Mouse (Mus musculus): Measurements from ENCODE around the gene Mylk2. TPM values are rescaled to one million over a fixed set of nuclear protein-coding genes. Genes with fewer than 3 reads are reported as not detected.

The Mylk2 gene
- polyA plus RNA-seq (2014; fragmentation: Nextera tagmentation; extraction: Ambion mirVana) = 0.51 and 1.3 TPM in 2 replicates

DNA sequence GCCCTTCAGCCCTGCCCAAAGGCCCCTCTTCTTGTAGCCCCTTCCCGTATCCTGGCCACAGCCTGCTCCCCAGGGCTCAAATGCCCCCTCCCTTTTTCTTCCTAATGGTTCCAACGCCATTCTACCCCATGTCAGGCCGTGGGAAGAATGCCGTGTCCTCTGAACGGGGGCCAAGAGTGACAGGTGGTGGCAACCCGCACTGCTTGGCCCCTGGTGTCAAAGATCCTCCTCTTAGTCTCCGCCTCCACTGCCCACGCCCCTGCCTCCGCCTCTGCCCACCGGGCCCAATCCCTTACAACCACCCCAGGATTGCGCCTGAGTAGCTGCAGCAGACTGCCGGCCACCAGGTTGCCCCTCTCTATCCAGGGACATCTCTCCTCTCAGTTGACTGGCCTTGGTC is at the start of gene Mylk2:
Mylk2 (plus strand) TSS at position 322 of the 400 bp plus-strand sequence.
- WGBS = 21% methylated on average over 11 of the region's 12 CpGs
- Histone ChIP-seq H3K36me3 (ENCODE audit: control insufficient read depth, insufficient read depth, low read length) (no peaks in the 10 kb centered on the region), H3K4me2 (ENCODE audit: low read depth, low read length) (no peak within 1 kb of the TSS), H3K9ac (ENCODE audit: low read depth, low read length) (0 out of 2 replicates have a peak within 1 kb of the TSS, but pooled peaks have one; percentile 8), H3K4me1 (ENCODE audit: control insufficient read depth, insufficient read depth, low read length) (peaks cover 7% of the 10 kb centered on the region; the same call in 1 of the 2 replicates), H3K9me3 (ENCODE audit: control insufficient read depth, low read length) (no peaks in the 10 kb centered on the region), H3K27me3 (replicated peaks; ENCODE audit: control insufficient read depth, insufficient read depth, low read length) (peaks cover 29% of the 10 kb centered on the region), H3K4me3 (ENCODE audit: low read depth, low read length) (no peak within 1 kb of the TSS), H3K27ac (replicated peaks; ENCODE audit: low read depth, low read length) (no peak within 1 kb of the TSS)
- peak; percentile 19; the same call in 1 of the 2 replicates for ATAC-seq (ENCODE audit: low read depth)
- no peak for DNase-seq (ENCODE audit: low spot score)

DNA sequence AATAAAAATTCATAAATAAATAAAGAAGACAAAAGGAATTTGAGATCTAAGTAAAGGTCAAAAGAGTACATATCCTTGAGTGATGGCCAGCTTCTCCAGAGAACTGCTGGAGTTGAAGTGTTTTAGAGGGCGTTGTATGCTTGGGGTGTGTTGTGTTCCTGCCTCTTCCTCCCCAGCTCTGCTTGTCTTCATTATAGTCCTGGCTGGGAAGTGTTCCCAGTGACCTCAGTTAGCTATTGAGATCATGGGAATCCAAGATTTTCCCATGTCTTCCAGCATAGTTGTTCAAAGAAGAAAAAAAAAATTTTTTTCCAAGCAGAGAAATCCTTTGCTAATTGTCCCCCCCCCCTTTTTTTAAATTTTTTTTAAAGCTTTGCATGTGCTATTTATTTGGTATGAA is 49.3 kb upstream of the Mylk2 start:
- Histone ChIP-seq H3K9ac (ENCODE audit: low read depth, low read length) (no peak overlapping the region), H3K4me2 (ENCODE audit: low read depth, low read length) (no peak overlapping the region), H3K4me1 (ENCODE audit: control insufficient read depth, insufficient read depth, low read length) (no peaks in the 10 kb centered on the region), H3K27ac (replicated peaks; ENCODE audit: low read depth, low read length) (no peak overlapping the region), H3K36me3 (ENCODE audit: control insufficient read depth, insufficient read depth, low read length) (peaks cover 56% of the 10 kb centered on the region), H3K27me3 (replicated peaks; ENCODE audit: control insufficient read depth, insufficient read depth, low read length) (no peaks in the 10 kb centered on the region), H3K9me3 (ENCODE audit: control insufficient read depth, low read length) (no peaks in the 10 kb centered on the region), H3K4me3 (ENCODE audit: low read depth, low read length) (no peak overlapping the region)
- DNase-seq (ENCODE audit: low spot score) (no peak), ATAC-seq (ENCODE audit: low read depth) (no peak)
- WGBS = 81% methylated on average over 1 of the region's 1 CpGs

DNA sequence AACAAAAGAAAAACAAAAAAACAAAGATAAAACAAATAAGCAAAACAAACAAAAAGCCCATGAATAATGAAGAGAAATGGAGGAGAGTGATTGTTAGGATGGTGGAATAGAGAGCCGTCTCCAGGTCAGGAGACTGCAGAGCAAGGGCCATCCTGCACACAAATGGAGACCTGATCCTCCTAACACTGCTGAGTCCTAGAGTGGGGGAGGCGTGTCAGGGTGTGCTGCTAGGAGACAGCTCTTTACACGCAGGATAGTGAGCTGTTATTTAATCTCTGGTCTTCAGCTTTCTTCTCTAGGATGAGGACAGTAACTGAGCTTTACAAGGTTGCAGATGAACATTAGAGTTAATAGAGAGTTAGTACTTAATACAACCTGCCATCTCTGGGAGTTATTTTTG is 48.5 kb upstream of the Mylk2 start:
- WGBS = 66% methylated on average over 3 of the region's 3 CpGs

DNA sequence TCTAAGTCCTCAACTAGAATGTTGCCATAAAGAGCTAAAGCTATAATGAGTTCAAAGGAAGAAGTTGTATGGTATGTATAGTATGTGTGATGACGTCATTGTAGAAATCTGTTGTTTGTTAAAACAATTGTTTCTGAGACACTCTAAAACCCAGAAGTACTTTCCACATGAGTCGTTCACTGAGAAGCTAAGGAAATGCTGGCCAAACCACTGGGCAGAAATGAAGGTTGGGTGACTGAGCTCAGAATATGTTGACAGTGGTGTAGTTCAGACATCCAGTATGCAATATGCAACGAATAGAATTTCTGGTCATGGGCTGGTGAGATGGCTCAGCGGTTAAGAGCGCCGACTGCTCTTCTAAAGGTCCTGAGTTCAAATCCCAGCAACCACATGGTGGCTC is 47.8 kb upstream of the Mylk2 start:
- no peak for ATAC-seq (ENCODE audit: low read depth)
- Histone ChIP-seq H3K27ac (replicated peaks; ENCODE audit: low read depth, low read length) (no peak overlapping the region), H3K4me1 (ENCODE audit: control insufficient read depth, insufficient read depth, low read length) (no peaks in the 10 kb centered on the region), H3K9ac (ENCODE audit: low read depth, low read length) (no peak overlapping the region), H3K27me3 (replicated peaks; ENCODE audit: control insufficient read depth, insufficient read depth, low read length) (no peaks in the 10 kb centered on the region), H3K36me3 (ENCODE audit: control insufficient read depth, insufficient read depth, low read length) (peaks cover 57% of the 10 kb centered on the region), H3K9me3 (ENCODE audit: control insufficient read depth, low read length) (no peaks in the 10 kb centered on the region), H3K4me3 (ENCODE audit: low read depth, low read length) (no peak overlapping the region), H3K4me2 (ENCODE audit: low read depth, low read length) (no peak overlapping the region)
- WGBS = 87% methylated on average over 6 of the region's 6 CpGs
- DNase-seq (ENCODE audit: low spot score) = no peak

More for the DNA sequence above, 48.5 kb upstream of the Mylk2 start:
- no peak overlapping the region for H3K4me3 ChIP-seq (ENCODE audit: low read depth, low read length)
- DNase-seq (ENCODE audit: low spot score) (no peak), ATAC-seq (ENCODE audit: low read depth) (no peak)
- no peak overlapping the region for H3K9ac ChIP-seq (ENCODE audit: low read depth, low read length)
- H3K9me3 ChIP-seq (ENCODE audit: control insufficient read depth, low read length) = no peaks in the 10 kb centered on the region
- H3K4me2 ChIP-seq (ENCODE audit: low read depth, low read length) = no peak overlapping the region
- no peaks in the 10 kb centered on the region for H3K27me3 ChIP-seq (replicated peaks; ENCODE audit: control insufficient read depth, insufficient read depth, low read length)
- H3K36me3 ChIP-seq (ENCODE audit: control insufficient read depth, insufficient read depth, low read length) = peaks cover 56% of the 10 kb centered on the region
- no peaks in the 10 kb centered on the region for H3K4me1 ChIP-seq (ENCODE audit: control insufficient read depth, insufficient read depth, low read length)
- H3K27ac ChIP-seq (replicated peaks; ENCODE audit: low read depth, low read length) = no peak overlapping the region

DNA sequence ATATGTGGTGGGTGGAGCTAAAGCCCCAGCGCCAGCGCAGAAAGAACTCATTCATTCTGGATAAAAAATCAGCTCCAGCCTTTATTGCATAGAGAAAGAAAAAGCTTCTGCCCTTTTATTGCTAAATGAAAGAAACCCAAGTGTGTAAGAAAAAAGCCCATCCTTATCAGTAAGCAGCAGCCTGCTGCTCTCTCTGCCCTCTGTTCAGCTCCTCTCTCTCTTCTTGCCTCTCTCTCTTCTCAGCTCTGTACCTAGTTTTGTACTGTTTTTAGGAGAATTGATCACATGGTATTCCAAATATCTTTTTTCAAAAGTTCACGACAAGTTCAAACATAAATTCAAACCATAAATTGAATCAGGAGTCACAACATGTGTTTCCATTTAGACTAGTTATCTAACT is 32.9 kb upstream of the Mylk2 start:
- no peak overlapping the region for H3K27ac ChIP-seq (replicated peaks; ENCODE audit: low read depth, low read length)
- H3K4me1 ChIP-seq (ENCODE audit: control insufficient read depth, insufficient read depth, low read length) = no peaks in the 10 kb centered on the region
- H3K4me3 ChIP-seq (ENCODE audit: low read depth, low read length) = no peak overlapping the region
- ATAC-seq (ENCODE audit: low read depth) (no peak), DNase-seq (ENCODE audit: low spot score) (no peak)
- no peak overlapping the region for H3K9ac ChIP-seq (ENCODE audit: low read depth, low read length)
- peaks cover 78% of the 10 kb centered on the region for H3K36me3 ChIP-seq (ENCODE audit: control insufficient read depth, insufficient read depth, low read length)
- H3K27me3 ChIP-seq (replicated peaks; ENCODE audit: control insufficient read depth, insufficient read depth, low read length) = no peaks in the 10 kb centered on the region
- WGBS = 78% methylated on average over 3 of the region's 3 CpGs
- H3K4me2 ChIP-seq (ENCODE audit: low read depth, low read length) = no peak overlapping the region
- no peaks in the 10 kb centered on the region for H3K9me3 ChIP-seq (ENCODE audit: control insufficient read depth, low read length)

DNA sequence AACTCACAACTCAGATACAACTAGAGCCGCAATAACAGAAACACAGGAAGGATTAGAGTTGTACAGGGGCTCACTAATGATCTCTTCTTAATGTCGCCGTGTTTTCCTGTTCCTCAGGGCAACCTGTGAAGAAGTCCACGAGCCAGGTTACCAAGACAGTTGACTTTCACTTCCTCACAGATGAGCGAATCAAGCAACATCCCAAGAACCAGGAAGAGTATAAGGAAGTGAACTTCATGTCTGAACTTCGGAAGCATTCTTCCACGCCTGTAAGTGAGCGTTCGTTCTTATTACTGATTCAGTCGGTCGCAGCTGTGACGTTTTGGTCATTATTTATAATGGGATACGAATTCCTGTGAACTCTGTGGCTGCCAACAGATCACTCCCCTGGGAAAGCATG is 30.3 kb upstream of the Mylk2 start:
- Histone ChIP-seq H3K27ac (replicated peaks; ENCODE audit: low read depth, low read length) (no peak overlapping the region), H3K9me3 (ENCODE audit: control insufficient read depth, low read length) (no peaks in the 10 kb centered on the region), H3K4me1 (ENCODE audit: control insufficient read depth, insufficient read depth, low read length) (no peaks in the 10 kb centered on the region), H3K9ac (ENCODE audit: low read depth, low read length) (no peak overlapping the region), H3K4me2 (ENCODE audit: low read depth, low read length) (no peak overlapping the region), H3K36me3 (ENCODE audit: control insufficient read depth, insufficient read depth, low read length) (peaks cover 85% of the 10 kb centered on the region), H3K4me3 (ENCODE audit: low read depth, low read length) (no peak overlapping the region), H3K27me3 (replicated peaks; ENCODE audit: control insufficient read depth, insufficient read depth, low read length) (no peaks in the 10 kb centered on the region)
- WGBS = 91% methylated on average over 13 of the region's 13 CpGs
- ATAC-seq (ENCODE audit: low read depth) = no peak
- no peak for DNase-seq (ENCODE audit: low spot score)

DNA sequence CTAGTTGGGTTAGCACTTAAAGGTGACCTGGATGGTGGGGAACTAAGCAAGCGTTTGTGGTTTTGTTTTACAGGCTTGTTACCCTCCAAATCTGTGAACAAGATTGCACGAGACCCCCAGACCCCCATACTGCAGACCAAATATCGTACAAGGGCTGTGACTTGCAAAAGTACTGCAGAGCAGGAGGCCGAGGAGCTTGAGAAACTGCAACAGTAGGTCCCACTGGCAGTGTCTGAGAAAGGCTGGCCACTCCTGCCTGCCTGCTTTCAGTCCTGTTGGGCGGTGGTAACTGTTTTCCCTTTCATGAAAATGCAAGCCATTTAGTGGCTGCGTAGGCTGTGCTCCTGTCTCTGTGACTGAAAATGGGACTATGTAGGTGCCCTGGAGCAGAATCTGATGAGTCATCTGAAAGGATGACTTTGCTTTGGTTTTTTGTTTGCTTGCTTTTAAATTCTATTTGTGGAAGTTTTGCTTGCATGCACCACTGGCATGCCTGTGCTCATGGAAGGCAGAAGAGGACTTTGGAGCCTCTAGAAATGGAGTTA is 27.0 kb upstream of the Mylk2 start:
- no peak overlapping the region for H3K9ac ChIP-seq (ENCODE audit: low read depth, low read length)
- no peak for ATAC-seq (ENCODE audit: low read depth)
- 92% methylated on average over 6 of the region's 6 CpGs for WGBS
- peaks cover 90% of the 10 kb centered on the region for H3K36me3 ChIP-seq (ENCODE audit: control insufficient read depth, insufficient read depth, low read length)
- DNase-seq (ENCODE audit: low spot score) = no peak
- no peaks in the 10 kb centered on the region for H3K4me1 ChIP-seq (ENCODE audit: control insufficient read depth, insufficient read depth, low read length)
- no peaks in the 10 kb centered on the region for H3K9me3 ChIP-seq (ENCODE audit: control insufficient read depth, low read length)
- no peaks in the 10 kb centered on the region for H3K27me3 ChIP-seq (replicated peaks; ENCODE audit: control insufficient read depth, insufficient read depth, low read length)
- H3K27ac ChIP-seq (replicated peaks; ENCODE audit: low read depth, low read length) = no peak overlapping the region
- no peak overlapping the region for H3K4me2 ChIP-seq (ENCODE audit: low read depth, low read length)
- no peak overlapping the region for H3K4me3 ChIP-seq (ENCODE audit: low read depth, low read length)

DNA sequence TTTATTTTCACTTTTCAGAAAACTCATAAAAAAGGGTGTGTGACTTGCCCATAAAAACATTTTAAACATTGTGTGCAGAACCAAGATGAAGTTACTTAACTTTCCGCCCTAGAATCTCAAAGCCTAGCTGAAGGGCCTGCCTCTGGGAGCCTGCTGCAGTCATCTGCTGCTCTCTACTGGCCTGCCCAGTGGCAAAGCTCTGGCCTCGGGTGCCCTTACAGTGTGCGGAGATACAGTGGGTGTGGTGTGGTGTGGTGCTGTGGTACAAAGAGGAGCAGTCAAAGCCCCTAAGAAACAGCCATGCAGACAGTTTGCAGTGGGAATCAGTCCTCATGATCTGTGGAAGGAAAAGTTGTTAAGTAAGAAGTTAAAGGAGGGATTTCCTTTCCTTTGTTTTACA is 23.9 kb upstream of the Mylk2 start:
- Histone ChIP-seq H3K9me3 (ENCODE audit: control insufficient read depth, low read length) (no peaks in the 10 kb centered on the region), H3K9ac (ENCODE audit: low read depth, low read length) (no peak overlapping the region), H3K27me3 (replicated peaks; ENCODE audit: control insufficient read depth, insufficient read depth, low read length) (no peaks in the 10 kb centered on the region), H3K4me2 (ENCODE audit: low read depth, low read length) (no peak overlapping the region), H3K4me3 (ENCODE audit: low read depth, low read length) (no peak overlapping the region), H3K4me1 (ENCODE audit: control insufficient read depth, insufficient read depth, low read length) (no peaks in the 10 kb centered on the region), H3K36me3 (ENCODE audit: control insufficient read depth, insufficient read depth, low read length) (peaks cover 88% of the 10 kb centered on the region), H3K27ac (replicated peaks; ENCODE audit: low read depth, low read length) (no peak overlapping the region)
- 88% methylated on average over 3 of the region's 3 CpGs for WGBS
- DNase-seq (ENCODE audit: low spot score) (no peak), ATAC-seq (ENCODE audit: low read depth) (no peak)

DNA sequence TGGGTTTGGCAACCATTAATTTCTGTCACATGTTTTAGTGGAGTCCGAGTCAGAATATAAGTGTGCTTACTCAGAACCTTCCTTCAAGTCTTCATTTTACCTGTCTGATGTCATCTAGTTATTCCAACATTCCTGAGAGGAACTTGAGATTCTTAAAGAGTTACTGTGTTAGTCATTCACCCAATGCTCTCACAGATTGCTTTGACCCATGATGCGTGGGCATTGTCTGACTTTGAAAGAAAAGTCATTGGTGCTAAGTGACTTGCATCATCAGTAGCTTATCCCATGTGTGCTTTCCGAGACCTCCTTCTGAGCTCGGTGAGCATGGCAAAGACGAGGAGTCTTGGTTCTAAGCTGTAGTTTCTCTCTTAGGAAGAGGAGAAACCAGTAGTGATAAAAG is 22.4 kb upstream of the Mylk2 start:
- H3K9ac ChIP-seq (ENCODE audit: low read depth, low read length) = no peak overlapping the region
- no peak overlapping the region for H3K4me3 ChIP-seq (ENCODE audit: low read depth, low read length)
- 96% methylated on average over 5 of the region's 5 CpGs for WGBS
- no peak overlapping the region for H3K27ac ChIP-seq (replicated peaks; ENCODE audit: low read depth, low read length)
- peaks cover 96% of the 10 kb centered on the region for H3K36me3 ChIP-seq (ENCODE audit: control insufficient read depth, insufficient read depth, low read length)
- no peaks in the 10 kb centered on the region for H3K9me3 ChIP-seq (ENCODE audit: control insufficient read depth, low read length)
- H3K4me1 ChIP-seq (ENCODE audit: control insufficient read depth, insufficient read depth, low read length) = no peaks in the 10 kb centered on the region
- H3K4me2 ChIP-seq (ENCODE audit: low read depth, low read length) = no peak overlapping the region
- H3K27me3 ChIP-seq (replicated peaks; ENCODE audit: control insufficient read depth, insufficient read depth, low read length) = no peaks in the 10 kb centered on the region
- DNase-seq (ENCODE audit: low spot score) = no peak
- no peak for ATAC-seq (ENCODE audit: low read depth)

Data from embryonic facial prominence, embryonic 14.5 days (tissue).